Mouse (Mus musculus) liver, adult 2 months (tissue): ENCODE results near the gene Micall1. TPM values are rescaled to one million over a fixed set of nuclear protein-coding genes. Genes with fewer than 3 reads are reported as not detected.

Experiments used
- DNase-seq: peaks from one replicate; pipeline ENCODE4 v3.0.0-alpha.2; 2011; ENCODE audit warnings: low read depth, low spot score; ENCODE audit errors: extremely low read depth
- H3K27ac ChIP-seq: fragments of 200-500 bp; replicated peaks from 2 replicates; pipeline ENCODE4 v1.5.1; 2012; ENCODE audit warnings: low read depth, mild to moderate bottlenecking, control low read depth, inconsistent platforms, low read length; ENCODE audit not compliant: insufficient read depth
- H3K27me3 ChIP-seq: fragments of 200-500 bp; 2 replicates; pipeline ENCODE4 v1.6.1; 2012; ENCODE audit warnings: mild to moderate bottlenecking, moderate library complexity, low read length, inconsistent platforms; ENCODE audit not compliant: control insufficient read depth, insufficient read depth
- H3K36me3 ChIP-seq: fragments of 200-500 bp; 2 replicates; pipeline ENCODE4 v1.6.1; 2012; ENCODE audit warnings: low read length, inconsistent platforms; ENCODE audit not compliant: control insufficient read depth, insufficient read depth
- H3K4me1 ChIP-seq: fragments of 200-500 bp; 2 replicates; pipeline ENCODE4 v1.6.1; 2011; ENCODE audit warnings: low read length; ENCODE audit not compliant: control insufficient read depth, insufficient read depth
- H3K4me3 ChIP-seq: fragments of 200-500 bp; 2 replicates; pipeline ENCODE4 v1.5.1; 2011; ENCODE audit warnings: low read depth, mild to moderate bottlenecking, control low read depth, low read length, moderate library complexity; ENCODE audit not compliant: insufficient read depth
- H3K79me2 ChIP-seq: fragments of 200-500 bp; 2 replicates; pipeline ENCODE4 v1.6.1; 2012; ENCODE audit warnings: inconsistent platforms, mild to moderate bottlenecking, low read length, moderate library complexity; ENCODE audit not compliant: control insufficient read depth, insufficient read depth
- H3K9ac ChIP-seq: fragments of 200-500 bp; 2 replicates; pipeline ENCODE4 v1.6.1; 2012; ENCODE audit warnings: low read depth, mild to moderate bottlenecking, control low read depth, inconsistent platforms, low read length
- CTCF ChIP-seq: fragments of 200-500 bp; IDR thresholded peaks from 2 replicates; pipeline ENCODE4 v1.5.1; 2011; ENCODE audit warnings: low read depth, low read length, control low read depth
- POLR2A ChIP-seq: fragments of 200-500 bp; IDR thresholded peaks from 2 replicates; pipeline ENCODE4 v1.6.1; 2011; ENCODE audit warnings: low read length, control low read depth; ENCODE audit not compliant: insufficient read depth; ENCODE audit errors: extremely low read depth
- WGBS: fragments of 180-500 bp; shearing (Covaris S2); methylation state at CpG from one replicate; pipeline ENCODE4 v1.1.7; 2018; 5-methylcytosine and 5-hydroxymethylcytosine counted together
- polyA plus RNA-seq: library from polyadenylated mRNA; depleted of rRNA; stranded (reverse); fragments of >200 nt; gene quantifications from 2 replicates; pipeline ENCODE4 v1.2.3, GENCODE M21; 2012
- total RNA-seq: library from RNA; depleted of rRNA; stranded (reverse); fragments of >200 nt; gene quantifications from 2 replicates; pipeline ENCODE4 v1.2.3, GENCODE M21; 2014

The Micall1 gene
- total and polyA plus RNA-seq, 2 experiments, result 3.0 to 8.9 TPM

DNA sequence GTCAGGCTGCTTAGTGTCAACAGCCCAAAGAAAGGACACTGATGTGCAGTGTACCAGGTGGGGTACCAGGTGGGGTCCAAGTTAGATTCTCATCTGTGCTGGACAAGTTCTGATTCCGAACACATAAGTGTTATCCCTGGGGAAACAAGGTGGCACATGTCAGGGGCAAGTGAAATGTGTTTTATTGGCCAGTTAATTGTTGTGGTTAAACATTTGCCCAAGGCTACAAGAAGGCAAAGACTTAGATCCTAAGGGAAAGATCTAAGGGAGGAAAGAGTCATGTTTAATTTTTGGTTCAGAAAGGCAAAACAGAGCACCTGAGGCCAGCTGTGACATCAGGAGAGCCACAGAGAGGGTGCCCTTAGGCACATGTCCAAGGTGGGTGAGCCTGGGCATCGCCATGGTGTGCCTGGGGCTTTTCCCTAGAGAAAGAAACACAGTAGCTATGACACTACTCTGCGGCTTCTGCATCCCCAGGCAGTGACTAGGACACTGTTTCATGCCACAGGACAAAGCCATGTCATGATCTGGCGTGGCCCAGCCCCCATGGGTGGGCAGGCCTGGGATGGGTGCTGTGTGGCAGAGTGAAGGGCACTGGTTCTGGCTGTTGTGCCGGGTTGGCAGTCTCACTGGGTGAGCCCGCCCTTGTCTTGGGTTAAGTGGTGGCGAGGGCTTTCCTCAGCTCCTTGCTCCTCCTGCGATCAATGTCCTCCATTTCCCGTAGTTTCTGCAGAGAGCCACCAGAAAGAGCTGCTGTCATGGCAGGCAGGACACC, 26.0 kb downstream of the Micall1 start:
- no peak for TF ChIP-seq POLR2A
- no peak for TF ChIP-seq CTCF
- Histone ChIP-seq H3K36me3 (peaks cover 13% of the 10 kb centered on the region; the same call in 1 of the 2 replicates), H3K9ac (no peak overlapping the region), H3K79me2 (no peaks in the 10 kb centered on the region), H3K4me1 (no peaks in the 10 kb centered on the region), H3K27ac (no peak overlapping the region), H3K27me3 (no peaks in the 10 kb centered on the region), H3K4me3 (no peak overlapping the region)
- 89% methylated on average over 9 of the region's 9 CpGs for WGBS
- DNase-seq, result no peak

DNA sequence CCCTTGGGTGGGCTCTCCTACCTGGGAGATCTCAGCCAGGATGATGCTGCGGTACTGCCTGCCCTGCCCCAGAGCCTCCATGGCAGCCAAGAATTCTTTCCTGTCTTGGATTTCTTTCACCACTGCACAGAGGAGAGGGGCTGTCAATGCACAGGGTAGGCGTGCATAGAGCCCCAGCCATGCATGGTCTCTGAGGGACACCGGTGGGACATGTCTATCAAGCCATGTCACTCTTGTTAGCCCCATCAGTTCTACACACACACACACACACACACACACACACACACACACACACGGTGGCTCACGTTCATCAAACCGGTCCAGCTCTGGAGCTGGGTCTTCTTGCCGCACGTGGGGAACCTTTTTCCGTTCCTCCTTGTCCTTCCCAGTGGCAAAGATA, 26.6 kb downstream of the Micall1 start:
- TF ChIP-seq CTCF, result no peak
- no peak for TF ChIP-seq POLR2A
- Histone ChIP-seq H3K27ac (no peak overlapping the region), H3K4me1 (no peaks in the 10 kb centered on the region), H3K79me2 (no peaks in the 10 kb centered on the region), H3K4me3 (no peak overlapping the region), H3K36me3 (peaks cover 9% of the 10 kb centered on the region; the same call in 1 of the 2 replicates), H3K9ac (no peak overlapping the region), H3K27me3 (no peaks in the 10 kb centered on the region)
- 81% methylated on average over 9 of the region's 9 CpGs for WGBS
- DNase-seq, result no peak

DNA sequence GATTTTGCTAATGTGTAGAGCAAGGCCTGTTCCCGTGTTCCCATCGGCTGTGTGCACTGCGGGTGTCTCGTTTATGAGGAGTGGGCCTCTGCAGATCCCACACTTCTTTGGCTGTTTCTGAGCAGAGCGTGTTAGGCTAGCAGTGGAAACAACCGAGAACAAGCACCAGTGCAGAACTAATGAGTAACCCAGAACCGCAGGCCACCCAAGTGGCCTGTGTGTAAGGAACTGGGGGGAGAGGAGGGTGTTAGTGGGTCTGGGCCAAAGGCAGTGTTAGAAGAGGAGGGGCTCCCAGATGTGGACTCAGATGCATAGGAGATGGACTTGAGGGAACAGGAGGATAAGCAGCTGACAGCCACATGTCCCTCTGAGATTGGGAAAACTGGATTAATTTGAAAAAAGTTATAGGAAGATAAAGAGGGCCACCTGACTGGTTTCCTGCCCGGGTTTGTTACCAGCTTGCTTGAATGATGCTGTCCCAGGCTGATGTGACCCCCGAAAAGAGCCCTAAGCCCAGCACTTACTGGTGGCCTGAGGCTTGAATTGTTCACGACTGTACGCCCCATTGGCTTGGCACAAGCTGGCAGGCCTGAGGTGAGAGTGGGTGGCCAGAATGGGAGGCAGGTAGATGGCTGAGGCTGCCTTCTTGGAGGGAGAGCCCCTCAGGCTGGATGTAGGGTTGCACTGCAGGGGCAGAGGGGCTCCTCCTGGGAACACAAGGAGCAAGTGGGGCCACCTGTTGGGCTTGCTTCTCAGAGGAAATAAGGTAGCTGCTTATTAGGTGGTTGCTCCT, 27.3 kb downstream of the Micall1 start:
- no peak for TF ChIP-seq CTCF
- TF ChIP-seq POLR2A, result no peak
- H3K4me3 ChIP-seq, result no peak overlapping the region
- no peak for DNase-seq
- WGBS, result 73% methylated on average over 11 of the region's 11 CpGs
- H3K27me3 ChIP-seq, result no peaks in the 10 kb centered on the region
- no peaks in the 10 kb centered on the region for H3K79me2 ChIP-seq
- H3K4me1 ChIP-seq, result peaks cover 3% of the 10 kb centered on the region; the same call in 1 of the 2 replicates
- peaks cover 3% of the 10 kb centered on the region; the same call in 1 of the 2 replicates for H3K36me3 ChIP-seq
- H3K9ac ChIP-seq, result no peak overlapping the region
- H3K27ac ChIP-seq, result no peak overlapping the region

DNA sequence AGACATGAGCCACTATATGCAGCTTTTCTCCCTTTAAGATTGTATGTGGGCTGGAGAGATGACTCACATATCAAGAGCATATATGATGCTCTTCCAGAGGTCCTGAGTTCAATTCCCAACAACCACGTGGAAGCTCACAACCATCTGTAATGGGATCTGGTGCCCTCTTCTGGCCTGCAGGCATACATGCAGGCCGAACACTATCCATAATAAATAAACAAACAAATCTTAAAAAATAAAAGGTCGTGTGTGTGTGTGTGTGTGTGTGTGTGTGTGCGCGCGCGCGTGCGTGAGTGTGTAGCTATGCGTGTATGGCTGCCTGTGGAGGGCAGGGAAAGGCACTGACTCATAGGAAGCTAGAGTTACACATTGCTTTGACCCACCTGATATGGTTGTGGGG, 30.9 kb downstream of the Micall1 start:
- Histone ChIP-seq H3K27me3 (no peaks in the 10 kb centered on the region), H3K79me2 (peaks cover 8% of the 10 kb centered on the region; the same call in 1 of the 2 replicates), H3K4me1 (peaks cover 5% of the 10 kb centered on the region), H3K27ac (no peak overlapping the region), H3K4me3 (no peak overlapping the region), H3K9ac (no peak overlapping the region), H3K36me3 (no peaks in the 10 kb centered on the region)
- TF ChIP-seq CTCF, result peak; percentile 55; the same call in 1 of the 2 replicates
- TF ChIP-seq POLR2A, result no peak
- peak; percentile 16 for DNase-seq
- WGBS, result 55% methylated on average over 10 of the region's 10 CpGs

DNA sequence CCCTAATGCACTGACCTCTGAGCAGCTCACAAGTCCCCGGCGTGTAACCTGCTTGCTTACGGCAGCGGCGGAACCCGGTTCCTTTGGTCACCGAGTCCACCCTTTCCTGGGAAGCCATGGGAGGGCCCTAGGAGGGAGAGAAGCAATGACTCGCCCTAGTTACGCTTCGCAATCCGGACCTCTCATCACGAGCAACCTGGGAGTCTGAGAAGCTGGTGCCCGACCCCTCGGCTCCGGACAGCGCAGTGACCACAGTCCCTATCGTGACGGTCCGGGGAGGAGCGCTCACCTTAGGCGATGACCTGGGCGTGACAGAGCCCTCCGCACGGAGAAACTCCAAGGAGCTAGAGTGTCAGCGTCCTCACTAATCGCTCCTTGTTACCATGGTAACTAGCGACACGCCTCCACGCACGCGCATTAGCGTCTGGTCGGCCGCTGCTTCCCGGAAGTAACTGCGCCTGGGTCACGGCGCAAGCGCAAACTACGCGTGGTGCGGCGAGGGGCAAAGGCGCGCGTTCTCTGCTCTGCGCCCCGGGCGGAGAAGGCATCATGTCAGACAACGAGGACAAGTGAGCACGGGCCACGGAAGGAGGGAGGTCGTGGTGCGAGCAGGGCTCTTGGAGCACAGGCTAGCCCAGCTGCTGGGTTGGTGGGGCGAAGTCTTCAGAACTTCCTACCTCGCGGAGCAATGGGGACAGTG, 32.3 kb downstream of the Micall1 start, which contains the start of the genes Polr2f and 1700088E04Rik:
Polr2f (plus strand) TSS at position 144 of the 700 bp plus-strand sequence.
1700088E04Rik (minus strand) TSS at position 388 of the 700 bp plus-strand sequence.
- Histone ChIP-seq H3K4me1 (peaks cover 5% of the 10 kb centered on the region), H3K27me3 (no peaks in the 10 kb centered on the region), H3K9ac (peak within 1 kb of the TSS; percentile 94), H3K4me3 (peak within 1 kb of the TSS; percentile 97), H3K36me3 (no peaks in the 10 kb centered on the region), H3K79me2 (peaks cover 8% of the 10 kb centered on the region; the same call in 1 of the 2 replicates), H3K27ac (peak within 1 kb of the TSS; percentile 61)
- WGBS, result under 1% methylated on average over 57 of the region's 57 CpGs
- TF ChIP-seq CTCF (no peak), POLR2A (peak; percentile 84; the same call in 1 of the 2 replicates)
- peak; percentile 76 for DNase-seq
